Mouse (Mus musculus) lung, adult 2 months (tissue): Measurements from ENCODE around the gene Dlg3. TPM values are rescaled to one million over a fixed set of nuclear protein-coding genes. Genes with fewer than 3 reads are reported as not detected.
A peak's percentile ranks its signal among the peaks of the same experiment; 100 is the strongest.

Source experiments
- DNase-seq: peaks from one replicate; pipeline ENCODE4 v3.0.0; 2022
- H3K4me1 ChIP-seq: fragments of 200-500 bp; 2 replicates; pipeline ENCODE4 v1.6.1; 2011; ENCODE audit warnings: low read length; ENCODE audit not compliant: control insufficient read depth, insufficient read depth
- H3K4me3 ChIP-seq: fragments of 200-500 bp; replicated peaks from 2 replicates; pipeline ENCODE3; 2011; ENCODE audit warnings: low read depth, mild to moderate bottlenecking, control low read depth, low read length; ENCODE audit errors: extremely low read depth
- CTCF ChIP-seq: fragments of 200-500 bp; IDR thresholded peaks from 2 replicates; pipeline ENCODE4 v1.5.1; 2011; ENCODE audit warnings: mild to moderate bottlenecking, low read length, control low read depth; ENCODE audit not compliant: insufficient read depth
- POLR2A ChIP-seq: fragments of 200-500 bp; IDR thresholded peaks from 2 replicates; pipeline ENCODE4 v1.6.1; 2011; ENCODE audit warnings: low read depth, mild to moderate bottlenecking, control low read depth, low read length, borderline replicate concordance; ENCODE audit errors: extremely low read depth
- WGBS: fragments of 180-500 bp; shearing (Covaris S2); methylation state at CpG from one replicate; pipeline ENCODE4 v1.1.7; 2018; 5-methylcytosine and 5-hydroxymethylcytosine counted together
- polyA plus RNA-seq: library from polyadenylated mRNA; depleted of rRNA; stranded (reverse); fragments of >200 nt; gene quantifications from 2 replicates; pipeline ENCODE4 v1.2.3, GENCODE M21; 2012; rRNA removed

Gene Dlg3
- 9.4 and 13.7 TPM in 2 replicates for polyA plus RNA-seq

DNA sequence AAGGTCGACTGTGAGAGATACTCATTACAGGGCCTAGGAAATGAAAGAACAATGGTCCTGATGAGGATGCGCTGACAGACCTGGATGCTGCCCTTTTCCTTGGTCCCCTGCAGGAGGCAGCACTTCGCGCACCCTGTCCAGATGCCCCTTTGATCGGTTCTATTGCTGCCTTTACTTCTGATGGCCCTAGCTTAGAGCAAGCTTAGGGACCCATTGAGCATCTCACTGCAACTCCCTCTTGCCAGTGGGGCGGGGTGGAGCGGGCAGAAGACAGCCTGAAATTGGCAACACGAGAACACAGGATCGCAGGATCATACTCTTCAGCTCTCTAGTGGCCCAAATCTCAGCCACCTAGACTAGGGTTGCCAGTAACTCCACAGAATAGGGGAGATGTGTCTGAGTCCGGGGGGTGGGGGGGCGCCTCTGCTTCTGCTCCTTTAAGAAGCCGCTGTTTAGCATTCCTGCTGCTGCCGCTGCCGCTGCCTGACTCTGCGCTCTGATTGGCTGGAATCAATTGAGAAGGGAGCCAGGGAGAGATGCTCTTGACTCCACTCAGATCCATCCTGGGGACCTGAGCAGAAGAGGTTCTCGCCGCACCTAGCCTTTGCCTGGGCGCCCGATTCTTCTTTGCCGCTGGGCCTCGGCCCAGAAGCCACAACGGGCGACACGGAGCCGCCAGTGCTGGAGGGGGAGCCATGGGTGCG lies at the start of gene Dlg3:
Gene Dlg3, plus strand, starts transcription at position 542 of the 704 bp plus-strand sequence.
- peak; percentile 29; the same call in 1 of the 2 replicates for TF ChIP-seq CTCF
- TF ChIP-seq POLR2A: no peak
- 0 out of 2 replicates have a peak, but pooled peaks cover 3% of the 10 kb centered on the region for H3K4me1 ChIP-seq
- WGBS: 26% methylated on average over 24 of the region's 26 CpGs
- peak within 1 kb of the TSS; percentile 43 for H3K4me3 ChIP-seq
- no peak for DNase-seq

DNA sequence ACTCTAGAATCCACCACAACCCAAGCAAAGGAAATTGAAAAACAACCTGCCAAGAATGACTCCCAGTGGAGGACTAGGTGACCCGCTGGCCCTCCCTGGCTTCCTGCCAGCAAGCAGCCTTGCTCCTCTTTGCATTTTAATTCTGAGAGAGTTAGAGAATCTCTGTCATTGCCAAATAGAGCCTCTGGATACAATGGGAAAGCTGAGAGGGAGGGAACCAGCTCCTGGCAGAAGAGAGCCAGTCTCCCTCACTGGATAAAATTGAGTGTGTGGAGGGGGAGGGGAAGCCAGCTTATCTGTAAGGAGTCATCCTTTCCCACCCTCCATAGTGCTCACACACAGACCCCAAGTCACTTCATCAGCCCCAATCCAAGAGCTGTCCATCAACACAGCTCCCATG lies 38.6 kb upstream of the Dlg3 start:
- no peaks in the 10 kb centered on the region for H3K4me1 ChIP-seq
- TF ChIP-seq CTCF: no peak
- no peak for TF ChIP-seq POLR2A
- H3K4me3 ChIP-seq: no peak overlapping the region
- no peak for DNase-seq
- 47% methylated on average over 1 of the region's 1 CpGs for WGBS

DNA sequence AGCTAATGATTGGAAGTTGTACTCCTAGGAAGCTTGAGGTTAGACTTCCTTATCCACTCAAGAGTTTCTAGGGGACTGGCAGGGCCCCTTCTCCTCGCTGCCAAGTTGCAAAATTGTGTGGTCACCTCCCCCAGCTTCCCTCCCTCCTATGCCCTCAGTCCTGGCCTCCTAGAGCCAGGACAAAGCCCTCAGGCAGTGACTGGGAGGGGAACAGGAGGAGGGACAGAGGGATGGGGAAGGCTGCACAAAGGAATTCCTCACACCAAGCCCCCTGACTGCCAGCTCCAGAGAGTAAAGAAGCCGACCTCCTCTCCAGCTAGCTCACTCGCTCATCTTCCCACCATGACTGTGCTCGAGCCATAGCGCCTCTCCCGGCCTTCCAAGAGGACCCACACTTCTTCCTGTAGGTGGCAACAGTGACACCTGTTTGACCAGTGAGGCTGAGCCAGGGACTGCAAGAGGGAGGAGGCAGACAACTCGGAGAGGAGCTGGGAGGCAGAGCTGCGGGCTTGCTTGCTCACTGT lies 37.8 kb upstream of the Dlg3 start, which contains the start of gene Gdpd2:
Gene Gdpd2, plus strand, starts transcription at position 209 of the 524 bp plus-strand sequence.
- Histone ChIP-seq H3K4me1 (no peaks in the 10 kb centered on the region), H3K4me3 (no peak within 1 kb of the TSS)
- 25% methylated on average over 8 of the region's 8 CpGs for WGBS
- TF ChIP-seq POLR2A (no peak), CTCF (peak; percentile 31; the same call in 1 of the 2 replicates)
- peak; percentile 13 for DNase-seq

GRCm38 (mm10) chrX:100730266-100730665 lies 37.3 kb upstream of the Dlg3 start:
- 51% methylated on average over 8 of the region's 8 CpGs for WGBS
- no peak for DNase-seq
- no peak for TF ChIP-seq CTCF
- Histone ChIP-seq H3K4me3 (no peak overlapping the region), H3K4me1 (no peaks in the 10 kb centered on the region)

DNA sequence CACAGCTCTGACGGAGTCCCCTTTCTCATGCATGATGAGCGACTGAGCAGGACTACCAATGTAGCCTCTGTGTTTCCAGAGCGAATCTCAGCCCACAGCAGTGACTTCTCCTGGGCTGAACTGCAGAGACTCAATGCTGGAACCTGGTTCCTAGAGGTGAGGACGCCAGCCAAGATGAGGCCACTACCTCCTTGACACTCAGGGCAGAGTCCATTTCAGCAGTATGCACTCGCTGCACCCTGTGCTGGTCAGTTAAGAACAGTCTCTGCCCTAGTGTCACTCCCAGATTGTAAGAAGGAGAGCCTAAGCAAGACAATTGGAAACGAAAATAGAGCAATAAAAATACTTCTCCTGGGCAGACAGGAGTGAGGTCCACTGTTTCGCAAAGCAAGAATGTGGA lies 33.2 kb upstream of the Dlg3 start:
- no peak overlapping the region for H3K4me3 ChIP-seq
- DNase-seq: no peak
- WGBS: 70% methylated on average over 7 of the region's 7 CpGs
- no peak for TF ChIP-seq POLR2A
- TF ChIP-seq CTCF: no peak
- no peaks in the 10 kb centered on the region for H3K4me1 ChIP-seq

- peak; percentile 62 for TF ChIP-seq CTCF
- no peak for TF ChIP-seq POLR2A
These were observed 28.6 kb upstream of the Dlg3 start for GRCm38 (mm10) chrX:100738918-100739317.

GRCm38 (mm10) chrX:100739443-100739842 lies 28.1 kb upstream of the Dlg3 start:
- DNase-seq: no peak
- WGBS: 38% methylated on average over 10 of the region's 10 CpGs
- TF ChIP-seq POLR2A: no peak
- TF ChIP-seq CTCF: no peak
- Histone ChIP-seq H3K4me1 (0 out of 2 replicates have a peak, but pooled peaks cover 3% of the 10 kb centered on the region), H3K4me3 (no peak overlapping the region)

More at GRCm38 (mm10) chrX:100738918-100739317, 28.6 kb upstream of the Dlg3 start:
- WGBS: 30% methylated on average over 14 of the region's 14 CpGs
- peak; percentile 45 for DNase-seq
- Histone ChIP-seq H3K4me3 (no peak overlapping the region), H3K4me1 (0 out of 2 replicates have a peak, but pooled peaks cover 3% of the 10 kb centered on the region)

- Histone ChIP-seq H3K4me3 (no peak overlapping the region), H3K4me1 (0 out of 2 replicates have a peak, but pooled peaks cover 3% of the 10 kb centered on the region)
- DNase-seq: no peak
- WGBS: 48% methylated on average over 6 of the region's 6 CpGs
- TF ChIP-seq POLR2A (no peak), CTCF (no peak)
These were observed 26.7 kb upstream of the Dlg3 start for GRCm38 (mm10) chrX:100740785-100741184.

DNA sequence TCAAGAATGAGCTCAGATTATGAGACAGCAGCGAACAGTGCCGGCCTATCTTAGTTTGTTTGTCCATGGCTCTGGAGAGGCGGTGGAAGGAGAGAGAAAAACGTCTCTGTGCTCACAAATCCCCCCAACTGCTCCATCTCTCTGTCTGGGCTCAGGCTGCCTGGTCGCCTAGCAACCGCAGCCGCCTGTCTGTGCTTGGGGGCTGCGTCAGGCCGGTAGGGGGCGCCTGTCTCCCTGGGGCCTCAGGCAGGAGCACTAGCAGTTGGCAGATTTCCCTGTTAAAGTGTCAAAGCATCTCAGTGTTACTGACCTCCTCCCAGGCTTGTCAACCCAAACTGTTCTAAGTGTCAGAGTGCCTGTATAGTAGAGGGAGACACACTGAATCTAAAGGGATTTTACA lies 25.6 kb upstream of the Dlg3 start:
- no peak for DNase-seq
- Histone ChIP-seq H3K4me3 (no peak overlapping the region), H3K4me1 (0 out of 2 replicates have a peak, but pooled peaks cover 3% of the 10 kb centered on the region)
- WGBS: 24% methylated on average over 10 of the region's 10 CpGs
- TF ChIP-seq POLR2A: no peak
- no peak for TF ChIP-seq CTCF

GRCm38 (mm10) chrX:100765855-100766254 lies 1.7 kb upstream of the Dlg3 start:
- TF ChIP-seq CTCF (no peak), POLR2A (no peak)
- no peak for DNase-seq
- Histone ChIP-seq H3K4me3 (no peak overlapping the region), H3K4me1 (0 out of 2 replicates have a peak, but pooled peaks cover 3% of the 10 kb centered on the region)
- 76% methylated on average over 6 of the region's 6 CpGs for WGBS
